Mouse (Mus musculus) granulocyte monocyte progenitor cell, adult 5-6 weeks (primary cell): ENCODE data around the gene Rad21l. TPM values are rescaled to one million over a fixed set of nuclear protein-coding genes. Genes with fewer than 3 reads are reported as not detected.

ENCODE experiments used
- ATAC-seq: replicated peaks from 2 replicates; pipeline ENCODE4 v1.8.0; 2016; ENCODE audit warnings: mild to moderate bottlenecking, moderate TSS enrichment, inconsistent platforms; ENCODE audit not compliant: poor library complexity, severe bottlenecking
- total RNA-seq, 2 experiments: library from RNA; stranded (forward) in 1 of 2; stranded (reverse) in 1 of 2; fragments of 200-712, 200-1000 nt in 1 of 2; fragments of >200 nt in 1 of 2; fragmentation: Nextera tagmentation in 1 of 2; gene quantifications; 2 replicates each; pipeline ENCODE4 v1.2.3; 2014 to 2017

Rad21l gene
- not detected in 2 replicates for total RNA-seq (2014; fragmentation: Nextera tagmentation)
- total RNA-seq (2017), result not detected in 2 replicates

DNA sequence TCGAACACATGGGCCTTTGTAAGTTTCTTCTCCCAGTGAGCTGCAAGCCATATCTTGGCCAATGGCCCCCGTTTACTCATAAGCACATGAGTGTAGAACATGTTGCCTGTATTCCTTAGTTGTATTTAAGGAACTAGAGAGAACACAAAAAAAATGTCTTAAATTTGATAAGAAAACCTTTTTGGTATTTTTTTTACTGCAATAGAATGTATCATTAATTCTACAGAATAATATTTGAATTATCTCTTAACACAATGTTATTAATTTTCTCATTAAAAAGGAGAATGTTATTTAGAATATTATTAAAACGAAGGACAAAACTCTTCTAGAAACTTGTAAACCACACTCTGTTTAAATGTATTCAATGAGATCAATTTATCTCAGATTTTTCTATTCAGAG, at the start of gene Rad21l:
Rad21l (minus strand) TSS at position 101 of the 400 bp plus-strand sequence.
- ATAC-seq, result no peak

DNA sequence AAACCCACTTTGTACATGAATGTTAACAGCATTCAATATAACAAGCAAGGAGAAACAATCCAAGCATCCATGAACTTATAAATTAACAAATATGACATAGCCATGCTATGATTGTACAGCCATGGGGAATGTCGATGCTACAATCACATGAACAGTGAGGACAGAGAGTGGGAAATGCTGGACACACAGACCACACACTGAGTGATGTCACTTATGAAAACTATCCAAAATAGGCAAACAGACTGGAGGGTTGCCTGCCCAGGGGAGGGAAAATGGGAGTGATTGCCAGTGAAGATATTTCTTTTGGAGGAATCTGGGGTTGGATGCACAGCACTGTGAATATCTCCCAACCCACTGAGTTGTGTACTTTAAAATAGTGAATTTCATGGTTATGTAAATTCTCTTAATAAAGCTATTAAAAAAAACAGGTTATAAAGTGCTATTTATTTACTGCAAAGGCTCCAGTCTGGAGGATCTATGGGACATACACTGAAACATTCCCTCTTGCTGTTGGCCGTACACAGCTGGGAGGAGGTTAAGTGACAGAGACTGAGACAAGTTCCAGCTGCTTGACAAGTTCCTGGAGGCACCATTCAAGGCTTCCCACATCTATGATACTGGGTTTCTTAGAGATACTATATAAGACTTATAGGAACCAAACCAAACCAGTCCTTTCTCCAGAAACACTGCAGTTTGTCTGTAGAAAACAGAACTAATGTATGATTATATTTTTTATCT, 48.2 kb upstream of the Rad21l start:
- no peak for ATAC-seq

DNA sequence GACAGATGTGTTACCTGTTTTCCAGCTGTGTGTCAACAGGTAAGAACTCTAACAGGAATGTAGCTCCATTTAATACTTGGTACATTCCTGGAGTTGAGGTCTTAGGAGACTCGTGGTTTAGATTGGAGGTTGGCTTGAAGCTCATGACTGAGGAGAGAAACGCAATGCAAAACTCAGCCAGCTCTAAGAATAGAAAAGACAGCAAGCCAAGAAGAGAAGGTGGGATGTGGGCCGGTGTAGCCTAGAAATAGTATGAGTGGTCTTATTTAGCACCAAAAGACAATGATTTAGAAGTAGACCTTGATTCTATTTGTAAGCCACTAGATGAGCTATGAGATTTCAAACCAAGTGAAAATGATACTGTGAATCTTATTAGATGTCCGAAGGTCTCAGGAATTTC, 47.2 kb upstream of the Rad21l start:
- no peak for ATAC-seq

DNA sequence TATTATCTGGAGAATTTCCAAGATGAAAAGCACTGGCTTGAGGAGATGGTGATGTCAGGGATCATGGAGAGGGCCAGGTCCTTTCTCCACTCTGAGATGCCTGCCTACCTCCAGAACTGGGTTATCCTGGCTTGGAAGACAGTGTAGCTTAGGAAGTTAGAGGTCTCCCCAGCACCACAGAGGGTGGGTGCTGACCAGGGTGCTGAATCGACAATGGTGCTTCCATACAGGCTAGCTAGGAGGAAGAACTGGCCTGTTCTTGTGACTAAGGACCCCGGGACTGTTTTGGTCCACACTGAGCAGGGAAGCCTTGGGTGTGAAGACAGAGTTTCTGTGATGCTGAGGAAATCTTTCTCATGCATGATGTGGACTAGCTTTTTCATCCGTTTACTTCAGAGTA, 44.3 kb upstream of the Rad21l start:
- peak; percentile 65 for ATAC-seq

DNA sequence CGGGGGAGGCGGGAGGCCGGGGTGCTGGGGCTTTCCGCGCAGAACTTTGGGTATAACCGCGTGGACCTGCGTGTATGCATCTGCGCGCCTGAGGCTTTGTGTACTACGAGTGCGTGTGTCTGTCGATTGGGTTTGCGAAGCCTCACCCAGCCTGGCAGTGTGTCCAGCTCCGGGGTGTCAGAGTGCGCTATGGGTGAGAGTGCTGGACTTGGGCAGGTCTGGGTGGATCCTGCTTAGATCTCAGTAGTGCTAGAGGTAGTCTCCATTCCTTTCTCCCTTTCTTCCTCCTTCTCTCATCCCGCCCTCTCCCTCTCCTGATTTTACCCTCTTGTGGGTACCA, 34.5 kb upstream of the Rad21l start:
- ATAC-seq, result peak; percentile 13; the same call in 1 of the 2 replicates

DNA sequence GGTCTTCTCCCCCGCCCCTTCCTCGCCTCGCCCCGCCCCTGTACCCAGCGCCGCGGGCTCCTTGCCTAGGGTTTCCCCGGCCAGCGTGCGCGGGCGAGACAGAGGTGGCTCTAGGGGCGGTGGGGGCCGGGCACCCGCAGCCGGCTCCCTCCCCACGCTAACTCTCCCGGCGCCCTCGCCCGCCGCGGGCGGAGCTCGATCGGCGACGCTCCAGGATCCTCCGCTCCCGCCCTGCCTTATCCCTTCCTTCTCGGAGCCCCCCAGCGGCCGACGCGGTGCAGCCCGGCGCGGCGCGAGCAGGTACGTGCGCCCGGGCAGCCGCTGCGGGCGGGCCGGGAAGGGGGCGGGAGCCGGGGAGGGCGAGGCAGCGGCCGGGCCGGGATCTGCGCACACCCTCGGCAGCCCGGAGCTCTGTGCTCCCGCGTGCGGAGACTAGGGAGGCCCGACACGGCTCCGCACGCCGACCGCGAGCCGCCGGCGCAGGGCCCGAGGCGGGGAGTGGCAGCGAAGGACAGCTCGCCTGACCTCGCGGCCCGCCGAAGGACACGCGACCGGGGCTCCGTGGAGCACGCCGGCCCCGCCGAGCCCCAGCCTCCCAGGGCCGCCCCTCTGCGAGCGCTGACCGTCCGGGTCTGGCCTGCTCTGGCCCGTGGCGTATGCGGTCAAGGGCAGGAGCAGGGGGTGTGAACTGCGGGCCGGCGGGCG, 34.0 kb upstream of the Rad21l start:
- peak; percentile 70 for ATAC-seq

DNA sequence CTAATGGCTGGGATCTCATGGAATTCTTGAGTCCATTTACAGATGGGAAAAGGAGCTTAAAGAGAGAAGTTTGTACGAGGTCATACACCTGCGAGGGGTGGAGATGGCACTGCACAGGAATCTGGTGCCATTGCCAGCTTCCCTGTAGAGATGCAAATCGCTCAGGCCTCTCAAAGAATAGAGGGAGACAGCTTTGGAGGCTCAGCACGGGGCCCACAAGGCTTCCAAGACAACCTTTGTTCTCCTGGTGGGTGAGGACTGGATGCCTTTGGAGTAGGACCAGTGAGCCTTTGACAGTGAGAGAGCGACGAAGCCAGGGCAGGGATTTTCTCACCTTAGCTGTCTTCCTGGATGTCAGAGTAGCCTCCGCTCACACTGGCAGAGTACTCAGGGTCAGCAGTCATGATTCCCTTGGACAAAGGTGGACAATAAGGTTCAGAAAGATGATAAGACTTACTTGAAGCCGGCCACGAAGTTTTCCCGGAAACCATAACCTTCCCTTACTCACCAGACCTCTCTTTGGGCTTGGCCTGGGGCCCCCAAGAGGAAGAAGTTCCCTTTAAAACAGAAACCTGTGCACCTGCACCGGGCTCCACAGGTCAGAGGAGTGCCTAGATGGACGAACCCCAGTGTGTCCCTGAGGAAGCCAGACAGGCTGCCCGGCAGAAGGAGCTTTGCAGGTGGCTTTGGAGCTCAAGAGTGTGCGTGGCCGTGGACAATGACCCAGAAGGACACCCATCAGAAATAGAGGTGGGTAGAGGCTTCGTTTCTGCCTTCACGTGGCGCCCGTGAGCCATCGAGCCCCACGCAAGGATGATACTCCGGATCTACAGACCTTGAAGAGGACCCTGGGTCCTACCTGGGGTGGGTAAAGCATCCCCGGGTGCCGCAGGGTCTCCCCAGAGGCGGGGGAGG, 33.2 kb upstream of the Rad21l start, which contains the start of gene Tmem74b:
Tmem74b (plus strand) TSS at position 778 of the 915 bp plus-strand sequence.
- no peak for ATAC-seq

DNA sequence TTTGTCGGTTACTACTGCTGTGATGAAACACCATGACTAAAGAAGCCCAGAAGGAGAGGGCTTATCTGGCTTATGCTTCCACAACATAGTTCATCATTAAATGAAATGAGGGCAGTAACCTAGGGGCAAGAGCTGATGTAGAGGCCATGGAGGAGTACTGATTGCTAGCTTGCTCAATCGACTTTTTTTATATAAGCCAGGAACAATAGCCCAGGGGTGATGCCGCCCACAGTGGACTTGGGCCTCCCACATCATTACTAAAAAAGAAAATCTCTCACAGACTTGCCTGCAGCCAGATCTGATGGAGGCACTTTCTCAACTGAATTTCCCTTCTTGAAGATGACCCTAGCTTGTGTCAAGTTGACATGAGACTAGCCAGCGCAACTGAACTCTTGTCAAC, 14.6 kb upstream of the Rad21l start:
- no peak for ATAC-seq

DNA sequence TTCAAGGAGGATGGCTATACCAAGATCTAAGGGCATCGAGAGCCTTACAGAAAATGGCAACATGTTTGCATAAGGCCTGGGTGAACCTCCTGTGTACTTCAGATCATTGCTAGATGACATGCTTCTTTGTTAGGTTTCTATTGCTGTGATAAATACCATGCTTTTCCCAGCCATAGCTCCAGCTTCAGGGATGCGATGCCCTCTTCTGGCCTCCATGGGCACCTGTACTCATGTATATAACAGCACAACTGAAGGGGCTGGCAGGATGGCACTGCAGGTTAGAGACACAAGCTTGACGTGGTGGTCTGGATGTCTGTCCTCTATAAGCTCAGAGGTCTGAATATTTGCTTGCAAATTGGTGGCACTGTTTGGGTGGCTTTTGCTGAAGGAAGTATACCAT, 14.0 kb upstream of the Rad21l start:
- ATAC-seq, result peak; percentile 69

DNA sequence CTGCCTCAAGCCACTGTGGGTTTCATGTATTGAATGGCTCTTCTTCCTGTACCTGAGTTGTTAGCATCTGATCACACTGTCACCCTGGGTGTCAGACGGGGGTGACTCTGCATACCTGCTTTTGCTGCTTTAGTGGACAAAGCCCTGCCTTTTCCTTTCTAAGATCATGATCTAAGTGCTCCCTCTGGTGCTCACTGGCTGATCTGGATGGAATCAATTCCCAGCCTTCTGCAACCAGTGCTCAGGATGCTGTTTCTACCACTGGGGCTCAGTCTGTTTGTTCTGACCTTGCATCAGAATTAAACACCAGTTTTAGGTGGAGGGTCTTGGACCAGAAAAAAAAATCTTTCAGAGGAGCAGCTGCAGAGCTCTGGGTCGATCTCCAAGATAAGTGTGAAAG, 7.9 kb upstream of the Rad21l start:
- ATAC-seq, result no peak

DNA sequence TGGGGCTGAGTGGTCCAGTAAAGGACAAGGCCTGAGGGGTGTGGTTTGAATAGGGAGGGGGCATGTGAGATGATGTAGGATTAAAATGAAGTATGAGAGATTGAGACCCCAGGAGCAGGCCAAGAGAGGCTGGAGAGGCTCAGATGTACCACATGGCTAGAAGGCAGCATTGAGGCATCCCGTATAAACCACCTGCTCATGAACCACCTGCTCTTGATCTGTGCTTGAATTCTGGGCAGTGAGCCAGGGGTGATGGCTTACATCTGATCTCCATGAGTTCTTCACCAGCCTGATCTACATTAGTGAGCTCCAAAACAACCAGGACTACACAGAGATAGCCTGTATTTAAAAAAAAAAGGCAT, 2.6 kb upstream of the Rad21l start:
- no peak for ATAC-seq

DNA sequence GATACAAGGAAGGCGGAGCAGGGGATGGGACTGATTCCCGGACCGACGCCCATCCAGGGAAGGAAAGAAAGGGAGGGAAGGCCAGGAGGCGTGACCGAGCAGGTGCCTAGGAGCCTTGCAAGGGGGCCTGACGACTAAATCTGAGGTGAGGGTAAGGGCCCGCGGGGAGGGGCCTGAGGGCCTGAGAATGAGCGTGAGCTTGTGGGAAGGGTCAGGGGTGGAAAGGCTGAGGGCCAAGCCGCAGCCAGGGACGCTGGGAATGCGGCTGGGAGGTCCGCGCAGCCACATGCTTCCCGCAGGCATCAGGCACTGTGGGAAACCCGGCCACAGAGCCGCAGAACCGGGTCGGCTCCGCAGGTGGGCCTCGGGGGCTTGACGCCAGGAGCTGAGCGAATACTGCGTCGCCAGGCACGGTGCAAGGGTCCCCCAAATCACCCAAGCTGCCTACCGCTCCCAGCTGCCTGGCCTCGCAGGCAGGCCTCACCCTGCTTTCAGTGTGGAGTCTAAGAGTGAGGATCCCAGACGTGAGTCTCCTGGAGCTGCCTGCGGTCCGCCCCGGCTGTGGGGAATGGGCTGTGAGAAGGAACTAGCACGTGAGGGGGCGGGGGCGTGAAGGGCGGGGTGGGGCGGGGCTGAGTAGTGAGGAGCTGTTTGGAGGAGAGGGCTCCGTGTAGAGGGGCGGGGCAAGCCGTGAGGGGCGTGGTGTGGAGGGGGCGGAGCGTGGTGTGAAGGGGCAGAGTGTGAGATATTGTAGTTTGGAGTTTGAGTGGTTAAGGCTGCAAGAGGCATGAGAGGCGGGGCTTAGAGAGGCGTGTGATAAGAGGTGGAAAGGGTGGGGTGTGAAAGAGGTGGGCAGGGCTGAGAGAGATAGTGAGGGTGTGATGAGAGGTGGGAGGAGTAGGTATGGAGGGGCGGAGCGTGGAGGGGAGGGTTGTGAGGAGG, 2.0 kb upstream of the Rad21l start:
- ATAC-seq, result peak; percentile 35

DNA sequence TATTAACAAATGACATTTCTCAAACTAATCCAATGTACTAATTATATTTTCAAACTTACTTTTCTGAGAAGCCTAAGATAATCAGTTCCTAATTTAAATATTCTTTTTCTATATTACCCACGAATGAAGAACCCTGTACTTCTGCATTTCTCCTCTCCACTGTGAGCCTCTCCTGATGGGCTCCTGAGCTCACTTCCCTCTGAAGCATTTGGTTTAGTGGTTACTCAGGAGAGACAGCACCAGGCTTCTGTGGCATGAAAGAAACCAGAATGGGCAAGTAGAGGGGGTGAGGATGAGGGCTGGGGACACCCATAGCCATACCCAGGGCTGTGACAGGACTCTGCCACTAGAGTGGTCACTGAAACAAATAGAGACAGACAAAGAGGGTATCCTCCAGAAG, 16.3 kb downstream of the Rad21l start:
- peak; percentile 48; the same call in 1 of the 2 replicates for ATAC-seq

DNA sequence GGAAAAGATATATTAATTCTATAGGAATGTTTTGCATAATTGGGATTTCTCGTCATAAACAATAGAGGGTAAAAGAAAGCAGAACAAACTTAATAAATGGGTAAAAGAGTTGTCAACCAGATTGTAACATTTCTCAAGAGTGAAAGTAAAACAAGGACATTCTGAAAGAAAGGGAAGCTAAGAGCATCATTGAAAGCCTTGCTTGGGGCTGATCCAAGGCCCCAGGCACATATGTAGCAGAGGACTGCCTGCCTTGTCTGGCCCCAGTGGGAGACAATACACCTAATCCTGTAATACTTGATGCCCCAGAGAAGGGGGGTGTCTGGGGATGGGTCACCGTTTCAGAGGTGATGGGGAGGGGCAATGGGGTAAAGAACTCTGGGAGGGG, 32.3 kb downstream of the Rad21l start:
- peak; percentile 68 for ATAC-seq

DNA sequence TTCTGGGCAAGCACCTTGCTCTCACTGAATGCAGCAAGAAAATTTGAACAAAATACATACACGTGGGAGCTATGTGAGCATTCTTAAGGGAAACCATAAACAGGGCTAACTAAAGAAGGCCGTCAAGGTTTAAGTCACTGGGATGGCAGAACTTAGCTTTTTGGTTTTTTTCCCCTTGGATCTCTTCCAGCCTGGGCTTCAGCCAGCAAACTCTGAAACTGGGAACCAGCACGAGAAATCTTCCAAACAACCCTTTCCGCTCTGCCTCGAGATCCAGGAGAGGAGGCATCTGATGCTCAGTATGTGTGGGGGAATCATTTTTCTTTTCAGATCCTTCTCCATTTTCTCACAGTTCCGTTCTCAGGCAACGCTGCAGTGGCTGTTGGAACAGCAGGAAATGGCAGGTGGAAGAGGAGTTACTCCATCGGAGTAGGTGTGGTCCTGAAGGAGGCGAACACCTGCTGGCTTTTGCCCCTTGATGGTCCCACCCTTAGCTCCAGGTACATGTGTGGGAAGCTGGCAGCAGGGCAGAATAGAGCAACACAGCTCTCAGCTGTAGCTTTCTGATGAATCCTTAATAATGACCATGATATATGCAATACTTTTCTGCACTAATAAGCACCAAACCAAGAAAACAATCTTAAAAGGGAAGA, 32.8 kb downstream of the Rad21l start:
- ATAC-seq, result no peak

DNA sequence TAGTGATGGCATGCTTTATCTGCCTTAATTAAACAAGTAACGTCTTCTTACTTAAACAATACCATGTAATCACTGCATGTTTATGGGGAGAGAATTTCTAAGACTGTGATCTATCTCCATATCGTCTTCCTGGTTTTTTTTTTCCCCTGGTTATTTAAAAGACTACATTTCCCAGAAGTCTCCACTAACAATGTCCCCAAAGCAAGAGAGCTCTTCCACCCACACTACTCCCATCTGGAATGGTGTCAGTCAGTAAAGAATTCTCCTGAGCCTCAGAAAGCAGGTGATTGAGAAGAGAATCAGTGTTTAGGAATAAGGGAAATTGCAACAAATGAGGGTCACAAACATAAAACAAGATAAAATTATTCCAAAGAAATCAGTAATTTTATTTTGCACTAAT, 33.4 kb downstream of the Rad21l start:
- no peak for ATAC-seq

DNA sequence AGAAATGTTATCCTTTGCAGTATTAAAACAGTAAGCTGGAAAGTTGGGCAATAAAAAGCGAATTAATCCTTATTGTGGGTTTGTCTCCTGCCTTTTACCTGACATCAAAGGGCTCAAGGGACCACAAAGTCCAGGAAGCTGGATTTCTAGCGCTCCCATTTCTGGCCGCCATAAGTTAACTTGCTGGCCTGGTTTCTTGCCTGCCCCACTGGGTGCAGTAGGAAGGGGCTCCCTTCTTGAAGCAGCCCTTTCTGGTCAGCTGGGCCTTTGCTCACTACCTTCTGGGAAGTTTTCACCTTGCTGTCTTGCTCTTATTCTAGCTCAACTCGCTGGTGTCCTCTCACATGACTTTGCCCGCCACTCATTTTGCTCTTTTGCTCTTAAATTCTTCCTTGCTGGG, 35.4 kb downstream of the Rad21l start:
- no peak for ATAC-seq

DNA sequence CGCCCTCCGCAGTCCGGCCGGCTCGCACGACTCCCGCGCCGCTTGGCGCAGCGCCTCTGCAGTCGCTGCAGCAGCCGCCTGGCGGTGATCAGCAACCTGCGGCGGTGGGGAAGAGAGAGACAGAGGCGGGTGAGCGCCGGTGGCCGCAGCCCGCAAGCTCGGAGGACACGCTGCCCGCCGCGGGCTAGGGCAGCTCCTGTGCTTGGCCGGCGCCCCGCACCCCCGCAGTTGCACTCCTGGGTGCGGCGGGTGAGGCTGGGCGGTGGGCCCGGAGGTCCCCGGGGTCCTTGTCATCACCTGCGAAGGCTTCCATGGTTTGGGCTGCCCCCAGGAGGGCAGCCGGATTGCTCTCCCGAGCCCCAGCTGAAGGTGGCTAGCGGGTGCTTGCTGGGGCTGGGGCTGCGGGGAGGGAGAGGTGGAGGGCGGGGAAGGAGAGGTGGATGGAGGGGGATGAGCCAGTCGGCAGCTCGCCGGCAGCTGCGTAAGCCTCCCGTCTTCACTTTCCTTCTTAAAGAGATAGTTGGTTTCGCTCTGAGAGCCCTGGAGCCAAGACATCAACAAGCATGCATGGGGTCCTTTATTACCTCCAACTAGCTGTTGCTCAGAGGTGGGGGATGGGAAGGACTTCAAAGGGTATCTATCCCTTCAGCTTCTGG, 36.0 kb downstream of the Rad21l start, which contains the start of gene Snph:
Snph (minus strand) TSS at position 435 of the 656 bp plus-strand sequence.
- peak; percentile 62 for ATAC-seq
